Mouse (Mus musculus) embryo, embryonic 11 days (tissue): ENCODE results near the gene Mynn.
"Not testable (repeated sequence)": the region's sequence is repeated elsewhere in the genome, so short reads cannot be mapped to it uniquely, and the experiment has no call there.

Experiments
- DNase-seq: peaks from one replicate; pipeline ENCODE4 v3.0.0-alpha.2; 2015

Mynn gene

GRCm38 (mm10) chr3:30602065-30602739 is at the start of gene Mynn:
Gene Mynn (plus strand): TSS chr3:30602065.
- peak; percentile 96 for DNase-seq

GRCm38 (mm10) chr3:30553741-30554140 is 48.1 kb upstream of the Mynn start:
- DNase-seq = no peak

GRCm38 (mm10) chr3:30560677-30561314 is 41.1 kb upstream of the Mynn start:
- DNase-seq = no peak

DNA sequence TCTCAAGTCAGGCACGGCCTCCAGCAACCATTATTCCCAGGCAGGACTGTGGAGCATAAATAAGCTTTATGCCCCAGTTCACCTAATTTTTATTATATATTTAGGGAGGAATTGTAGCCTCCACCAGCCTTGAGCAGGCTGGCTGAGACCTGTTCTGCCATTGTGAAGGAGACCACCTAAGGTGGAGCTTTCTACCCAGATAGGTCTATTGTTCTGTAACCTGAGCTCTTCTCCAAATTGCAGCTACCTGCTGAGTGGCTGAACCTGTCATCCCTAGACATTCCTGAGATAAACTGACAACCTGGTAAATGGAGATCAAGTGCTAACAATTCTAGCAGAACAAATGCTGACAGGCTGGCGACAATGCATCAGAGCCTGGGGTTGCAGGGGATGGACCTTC is 35.5 kb upstream of the Mynn start:
- DNase-seq = not testable (repeated sequence)

GRCm38 (mm10) chr3:30573549-30573948 is 28.3 kb upstream of the Mynn start:
- DNase-seq = no peak

- no peak for DNase-seq
Measured at GRCm38 (mm10) chr3:30588865-30589264, 13.0 kb upstream of the Mynn start.

GRCm38 (mm10) chr3:30592418-30592853 is 9.4 kb upstream of the Mynn start:
- DNase-seq = peak; percentile 85

- peak; percentile 43 for DNase-seq
Measured at GRCm38 (mm10) chr3:30593719-30594485, 8.0 kb upstream of the Mynn start.

GRCm38 (mm10) chr3:30595111-30595832 is 6.6 kb upstream of the Mynn start:
- peak; percentile 76 for DNase-seq

DNA sequence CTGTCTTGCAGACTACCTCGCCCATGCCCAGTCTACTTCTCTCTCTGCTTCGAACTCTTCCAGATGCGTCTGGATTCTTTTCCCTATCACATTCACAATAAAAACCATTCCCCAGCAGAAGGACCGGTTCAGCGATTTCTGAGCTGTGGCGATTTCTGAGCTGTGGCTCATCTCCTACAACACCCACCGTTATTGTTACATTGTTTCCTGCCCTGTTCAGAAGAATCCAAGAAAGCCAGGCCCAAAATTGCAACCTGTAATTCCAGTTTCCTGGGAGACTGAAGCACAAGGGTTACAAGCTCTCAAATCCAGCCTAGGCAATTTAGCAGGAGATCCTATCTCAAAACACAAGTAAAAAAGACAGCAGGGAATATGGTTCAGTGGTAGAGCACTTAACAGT is 4.6 kb upstream of the Mynn start:
- DNase-seq = no peak

- peak; percentile 57 for DNase-seq
Measured at GRCm38 (mm10) chr3:30599711-30600545, 1.9 kb upstream of the Mynn start, which contains the start of gene Actrt3. Gene Actrt3 (minus strand): TSS chr3:30599939.

GRCm38 (mm10) chr3:30600717-30601116 is 1.1 kb upstream of the Mynn start:
- peak; percentile 62 for DNase-seq

DNA sequence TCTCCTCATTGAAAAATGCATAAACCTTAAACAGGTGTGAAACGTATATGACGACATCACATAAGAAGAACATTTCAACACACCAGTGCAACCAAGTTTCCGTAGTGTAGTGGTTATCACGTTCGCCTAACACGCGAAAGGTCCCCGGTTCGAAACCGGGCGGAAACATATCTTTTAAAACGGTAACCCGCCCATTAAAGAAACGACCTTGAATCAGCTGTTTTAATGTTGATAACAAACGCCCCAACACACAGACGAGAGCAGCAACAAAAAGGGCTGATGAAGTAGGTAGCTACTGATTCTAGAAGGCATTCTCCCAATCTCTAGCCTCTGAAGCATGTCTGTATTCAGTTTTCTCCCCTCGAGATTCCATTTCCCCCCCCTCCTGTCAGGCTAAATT is 690 bp upstream of the Mynn start:
- peak; percentile 91 for DNase-seq

DNA sequence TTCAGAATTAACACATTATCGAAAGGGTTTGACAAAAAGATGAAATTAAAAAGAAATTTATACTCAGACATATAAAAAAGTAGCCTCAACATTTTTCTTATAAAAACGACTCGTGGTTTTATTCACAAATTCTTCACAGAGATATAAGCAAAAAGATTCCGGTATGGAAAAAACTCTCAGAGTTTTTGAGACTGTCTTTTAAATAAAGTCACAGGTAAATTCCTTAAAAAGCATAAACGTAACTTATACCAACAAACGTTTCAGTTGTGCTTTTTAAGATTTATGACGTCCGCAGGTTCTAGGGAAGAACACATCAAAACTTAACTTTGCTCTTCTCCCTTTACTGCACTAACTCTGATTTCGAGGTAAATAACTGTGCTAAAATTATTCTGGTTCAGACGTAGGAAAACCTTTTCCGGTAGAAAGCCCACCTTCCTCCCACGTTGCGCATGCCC is 228 bp upstream of the Mynn start:
- no peak for DNase-seq

GRCm38 (mm10) chr3:30602740-30603098 is 854 bp downstream of the Mynn start:
- DNase-seq = peak; percentile 82

GRCm38 (mm10) chr3:30603256-30603655 is 1.4 kb downstream of the Mynn start:
- no peak for DNase-seq

- no peak for DNase-seq
Measured at GRCm38 (mm10) chr3:30608999-30609398, 7.1 kb downstream of the Mynn start.

DNA sequence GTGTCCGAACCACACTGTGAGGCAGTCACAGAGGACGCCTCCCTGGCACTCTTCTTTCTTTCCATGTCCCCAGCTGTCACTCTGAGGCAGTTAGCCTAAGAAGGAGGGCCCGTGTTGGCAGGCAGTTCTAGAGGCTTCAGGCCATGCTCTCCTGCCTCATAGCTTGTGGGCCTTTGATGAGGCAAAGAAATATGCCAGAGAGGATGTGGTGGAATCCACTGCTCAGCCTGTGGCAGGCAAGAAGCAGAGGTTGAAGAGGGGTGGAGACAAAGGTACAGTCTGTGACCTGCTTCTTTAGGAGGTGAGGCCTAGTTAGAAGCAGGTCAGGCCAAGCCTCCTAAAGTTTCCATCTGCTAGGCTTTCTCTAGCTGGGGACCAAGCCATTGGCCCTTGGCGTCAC is 9.1 kb downstream of the Mynn start:
- no peak for DNase-seq

DNA sequence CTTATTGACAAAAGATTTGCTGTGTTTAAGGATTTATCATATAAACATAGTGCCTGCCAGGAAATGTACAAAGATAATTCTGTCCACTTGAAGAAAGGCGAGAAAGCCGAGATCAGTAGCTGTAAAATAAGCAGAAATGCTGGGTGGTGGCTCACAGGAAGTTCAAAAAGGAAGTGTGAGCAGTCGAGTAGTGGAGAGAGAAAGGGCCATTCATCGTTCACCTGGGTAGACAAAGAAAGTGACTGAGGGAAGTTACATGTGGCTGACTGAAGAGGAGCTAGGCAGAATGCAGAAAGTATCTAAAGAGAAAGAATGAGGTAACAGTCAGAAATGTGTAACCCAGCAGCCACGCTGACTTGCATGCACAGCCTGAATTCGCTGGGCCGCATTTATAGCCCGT is 18.3 kb downstream of the Mynn start:
- no peak for DNase-seq

- peak; percentile 18 for DNase-seq
Measured at GRCm38 (mm10) chr3:30633681-30634080, 31.8 kb downstream of the Mynn start.

GRCm38 (mm10) chr3:30635629-30636028 is 33.8 kb downstream of the Mynn start:
- no peak for DNase-seq

- DNase-seq = no peak
Measured at GRCm38 (mm10) chr3:30644207-30644606, 42.3 kb downstream of the Mynn start, which contains the start of gene Lrriq4. Gene Lrriq4 (plus strand): TSS chr3:30644507.
